Mouse (Mus musculus): ENCODE measurements around the gene Sphk2. TPM values are rescaled to one million over a fixed set of nuclear protein-coding genes. Genes with fewer than 3 reads are reported as not detected.
A peak's percentile ranks its signal among the peaks of the same experiment; 100 is the strongest.

The Sphk2 gene
- polyA plus RNA-seq, 1 experiment from 2014 or later, result 25.1 TPM

DNA sequence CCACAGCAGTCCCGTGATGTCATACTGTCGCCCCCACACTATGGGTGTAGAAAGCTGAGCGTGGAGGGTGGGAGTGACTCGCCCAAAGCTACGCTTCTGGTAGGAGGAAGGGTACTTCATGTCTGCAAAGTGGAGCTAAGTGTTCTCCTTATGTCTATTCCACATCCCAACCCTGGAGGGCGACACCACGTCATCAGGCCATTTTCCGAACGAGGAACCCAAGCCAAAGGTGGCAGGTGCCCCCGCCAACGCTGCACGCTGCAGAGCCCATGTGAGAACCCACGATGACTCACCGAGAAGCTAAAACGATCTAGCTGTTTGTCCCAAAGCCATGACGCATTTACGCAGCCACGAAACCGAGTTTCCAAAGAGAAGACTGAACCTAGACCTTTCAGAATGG is 24.5 kb upstream of the Sphk2 start:
- Histone ChIP-seq H3K4me2 (peak overlapping the region; percentile 30), H3K9ac (no peak overlapping the region), H3K4me1 (replicated peaks) (no peaks in the 10 kb centered on the region), H3K36me3 (no peaks in the 10 kb centered on the region), H3K4me3 (no peak overlapping the region), H3K9me3 (no peaks in the 10 kb centered on the region), H3K27ac (replicated peaks) (no peak overlapping the region), H3K27me3 (peaks cover 11% of the 10 kb centered on the region; the same call in 1 of the 2 replicates)
- 35% methylated on average over 19 of the region's 19 CpGs for WGBS
- ATAC-seq (ENCODE audit: low read depth), result no peak

DNA sequence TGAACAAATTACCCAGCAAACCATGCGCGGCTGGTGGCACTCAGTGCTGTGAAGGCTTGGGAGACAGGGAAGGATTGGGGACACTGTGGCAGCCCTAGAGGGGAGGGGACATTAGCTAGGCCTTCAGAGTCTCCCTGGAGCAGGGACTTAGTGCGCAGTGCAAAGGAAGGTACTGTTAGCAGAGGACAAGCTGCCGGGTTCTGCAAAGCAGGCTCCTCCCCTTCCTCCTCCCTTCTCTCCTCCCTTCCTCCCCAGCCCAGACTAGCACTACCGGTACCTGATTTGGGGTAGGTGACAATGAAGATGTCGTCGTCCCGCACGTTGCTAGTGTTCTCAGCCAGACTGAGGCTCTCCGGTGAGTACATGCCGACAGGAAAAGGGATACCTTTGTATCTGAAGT is 24.0 kb upstream of the Sphk2 start:
- Histone ChIP-seq H3K4me2 (peak overlapping the region; percentile 30), H3K36me3 (no peaks in the 10 kb centered on the region), H3K4me1 (replicated peaks) (no peaks in the 10 kb centered on the region), H3K27ac (replicated peaks) (no peak overlapping the region), H3K9ac (0 out of 2 replicates have a peak overlapping the region, but pooled peaks have one; percentile 38), H3K9me3 (no peaks in the 10 kb centered on the region), H3K27me3 (peaks cover 11% of the 10 kb centered on the region; the same call in 1 of the 2 replicates), H3K4me3 (no peak overlapping the region)
- no peak for ATAC-seq (ENCODE audit: low read depth)
- WGBS, result 34% methylated on average over 11 of the region's 11 CpGs

DNA sequence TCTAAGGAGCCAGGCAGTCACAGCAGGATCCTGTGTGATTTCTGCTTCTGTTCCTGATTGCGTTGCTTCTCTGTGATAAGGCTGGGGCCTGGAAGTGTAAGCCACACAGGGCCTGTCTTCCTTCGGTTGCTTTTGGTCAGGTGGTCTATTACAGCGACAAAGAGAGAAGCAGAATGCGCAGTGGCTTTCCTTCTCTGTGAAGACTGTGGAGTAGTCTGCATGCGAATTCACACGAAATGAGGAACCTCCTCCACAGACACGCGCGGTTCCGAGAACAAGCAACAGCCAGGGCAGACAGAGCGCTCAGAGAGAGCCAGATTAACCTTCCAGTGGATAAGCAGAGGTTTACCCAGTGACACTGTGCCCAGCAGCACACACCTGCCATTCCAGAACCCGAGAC is 23.5 kb upstream of the Sphk2 start:
- Histone ChIP-seq H3K27ac (replicated peaks) (no peak overlapping the region), H3K36me3 (no peaks in the 10 kb centered on the region), H3K4me1 (replicated peaks) (no peaks in the 10 kb centered on the region), H3K4me2 (no peak overlapping the region), H3K4me3 (no peak overlapping the region), H3K27me3 (peaks cover 11% of the 10 kb centered on the region; the same call in 1 of the 2 replicates), H3K9me3 (no peaks in the 10 kb centered on the region), H3K9ac (no peak overlapping the region)
- 88% methylated on average over 12 of the region's 12 CpGs for whole genome bisulfite sequencing
- no peak for ATAC-seq (ENCODE audit: low read depth)

DNA sequence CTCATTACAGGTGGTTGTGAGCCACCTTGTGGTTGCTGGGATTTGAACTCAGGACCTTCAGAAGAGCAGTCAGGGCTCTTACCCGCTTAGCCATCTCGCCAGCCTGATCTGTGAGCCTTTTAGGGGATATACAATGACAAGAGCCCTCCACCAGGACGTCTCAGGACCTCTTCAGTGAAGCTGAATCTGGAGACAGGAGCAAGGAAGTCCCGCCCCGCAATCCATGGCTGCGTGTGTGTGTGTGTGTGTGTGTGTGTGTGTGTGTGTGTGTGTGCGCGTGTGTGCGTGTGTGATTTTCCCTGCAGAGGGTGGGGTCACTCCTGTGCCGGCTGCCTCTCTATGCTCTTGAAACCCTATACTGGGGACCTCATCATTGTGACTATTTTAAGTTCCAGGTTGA is 22.0 kb upstream of the Sphk2 start:
- no peaks in the 10 kb centered on the region for H3K36me3 ChIP-seq
- H3K9ac ChIP-seq, result no peak overlapping the region
- H3K27me3 ChIP-seq, result peaks cover 11% of the 10 kb centered on the region; the same call in 1 of the 2 replicates
- no peak overlapping the region for H3K4me3 ChIP-seq
- H3K27ac ChIP-seq (replicated peaks), result no peak overlapping the region
- WGBS, result 75% methylated on average over 9 of the region's 10 CpGs
- H3K9me3 ChIP-seq, result no peaks in the 10 kb centered on the region
- H3K4me2 ChIP-seq, result no peak overlapping the region
- no peak for ATAC-seq (ENCODE audit: low read depth)
- H3K4me1 ChIP-seq (replicated peaks), result no peaks in the 10 kb centered on the region

DNA sequence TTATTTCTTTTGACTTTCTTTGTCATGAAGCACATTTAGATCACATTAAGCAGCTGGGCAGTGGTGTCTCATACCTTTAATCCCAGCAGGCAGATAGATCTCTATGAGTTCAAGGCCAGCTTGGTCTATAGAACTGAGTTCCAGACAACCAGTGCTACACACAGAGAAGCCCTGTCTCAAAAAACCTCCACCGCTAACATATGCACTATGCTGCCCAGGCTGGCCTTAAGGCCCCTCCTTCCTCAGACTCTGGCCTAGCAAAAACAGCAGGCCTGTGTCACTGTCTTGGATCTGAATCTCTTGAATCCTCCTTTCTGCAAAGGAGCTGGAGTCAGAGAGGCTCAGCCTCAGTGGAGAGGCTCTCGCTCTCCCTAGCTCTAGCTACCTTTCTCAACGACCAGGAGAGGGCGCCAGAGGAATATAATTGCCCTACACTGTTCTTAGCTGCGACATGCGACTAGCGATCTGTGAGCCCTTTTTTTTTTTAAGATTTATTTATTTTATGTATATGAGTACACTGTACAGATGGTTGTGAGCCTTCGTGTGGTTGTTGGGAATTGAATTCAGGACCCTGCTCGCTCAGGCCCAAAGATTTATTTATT is 21.5 kb upstream of the Sphk2 start:
- H3K27me3 ChIP-seq, result peaks cover 11% of the 10 kb centered on the region; the same call in 1 of the 2 replicates

DNA sequence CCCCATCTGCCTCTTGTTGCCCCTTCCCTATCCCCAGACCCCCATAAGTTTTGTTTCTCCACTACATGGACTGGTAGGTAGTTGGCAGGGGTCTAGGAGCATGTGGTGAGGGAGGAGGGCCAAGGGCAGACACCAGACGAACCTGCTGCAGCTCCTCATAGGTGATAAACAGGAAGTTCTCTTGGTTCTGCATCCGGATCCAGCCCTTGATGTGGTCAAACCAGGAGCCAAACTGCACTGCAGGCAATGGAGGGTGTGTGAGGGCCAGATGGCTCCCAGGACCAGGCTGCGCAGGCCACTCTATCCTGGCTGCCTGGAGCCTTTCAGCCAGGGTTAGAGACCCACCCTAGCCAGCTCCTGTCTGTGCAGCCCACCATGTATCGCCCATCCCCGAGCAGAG is 15.7 kb upstream of the Sphk2 start:
- Histone ChIP-seq H3K4me2 (no peak overlapping the region), H3K4me1 (replicated peaks) (0 out of 2 replicates have a peak, but pooled peaks cover 8% of the 10 kb centered on the region), H3K9me3 (no peaks in the 10 kb centered on the region), H3K27me3 (no peaks in the 10 kb centered on the region), H3K9ac (no peak overlapping the region), H3K27ac (replicated peaks) (no peak overlapping the region), H3K36me3 (peaks cover 4% of the 10 kb centered on the region; the same call in 1 of the 2 replicates), H3K4me3 (no peak overlapping the region)
- ATAC-seq (ENCODE audit: low read depth), result no peak
- WGBS, result 81% methylated on average over 5 of the region's 5 CpGs

More for the DNA sequence above, 21.5 kb upstream of the Sphk2 start:
- Histone ChIP-seq H3K9me3 (no peaks in the 10 kb centered on the region), H3K4me1 (replicated peaks) (no peaks in the 10 kb centered on the region), H3K4me3 (no peak overlapping the region), H3K36me3 (no peaks in the 10 kb centered on the region), H3K4me2 (no peak overlapping the region), H3K9ac (no peak overlapping the region), H3K27ac (replicated peaks) (no peak overlapping the region)
- 6% methylated on average over 9 of the region's 9 CpGs for WGBS
- peak; percentile 89 for ATAC-seq (ENCODE audit: low read depth)

DNA sequence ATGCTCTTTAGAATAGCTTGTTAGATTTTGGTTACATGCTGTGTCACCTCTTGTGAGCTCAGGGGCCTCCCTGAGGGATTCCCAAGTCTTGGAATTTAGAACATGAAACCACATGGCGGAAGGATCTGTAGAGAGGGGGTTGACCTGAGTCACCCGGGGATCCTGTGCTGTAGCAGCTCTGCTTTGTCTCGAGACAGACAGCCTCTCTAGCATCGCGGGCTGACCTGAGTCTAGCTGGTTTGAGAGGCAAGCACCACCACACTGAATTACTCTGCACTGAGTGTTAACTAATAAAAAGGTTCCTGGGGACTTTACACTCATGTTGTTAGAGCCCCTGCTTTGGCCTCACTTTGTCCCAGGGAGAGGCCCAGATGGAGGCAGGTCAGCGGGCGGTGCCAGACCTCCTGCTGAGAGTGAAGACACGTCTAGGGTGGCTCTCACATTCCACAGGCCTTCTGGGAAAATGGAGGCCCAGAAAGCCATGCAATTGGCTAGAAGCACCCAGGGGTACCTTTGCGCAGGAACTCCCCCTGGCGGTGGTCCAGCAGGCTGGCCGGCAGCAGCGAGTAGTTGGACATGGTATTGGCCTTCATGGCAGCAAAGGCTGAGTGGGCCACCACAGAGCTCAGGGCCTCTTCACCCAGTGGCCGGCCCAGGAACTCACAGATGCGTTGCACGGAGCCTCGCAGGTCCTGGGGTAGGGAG is 13.1 kb upstream of the Sphk2 start:
- 18% methylated on average over 16 of the region's 16 CpGs for WGBS
- Histone ChIP-seq H3K27me3 (no peaks in the 10 kb centered on the region), H3K27ac (replicated peaks) (no peak overlapping the region), H3K9ac (no peak overlapping the region), H3K9me3 (no peaks in the 10 kb centered on the region), H3K4me2 (no peak overlapping the region), H3K4me3 (no peak overlapping the region), H3K4me1 (replicated peaks) (0 out of 2 replicates have a peak, but pooled peaks cover 8% of the 10 kb centered on the region), H3K36me3 (peaks cover 20% of the 10 kb centered on the region)
- no peak for ATAC-seq (ENCODE audit: low read depth)

DNA sequence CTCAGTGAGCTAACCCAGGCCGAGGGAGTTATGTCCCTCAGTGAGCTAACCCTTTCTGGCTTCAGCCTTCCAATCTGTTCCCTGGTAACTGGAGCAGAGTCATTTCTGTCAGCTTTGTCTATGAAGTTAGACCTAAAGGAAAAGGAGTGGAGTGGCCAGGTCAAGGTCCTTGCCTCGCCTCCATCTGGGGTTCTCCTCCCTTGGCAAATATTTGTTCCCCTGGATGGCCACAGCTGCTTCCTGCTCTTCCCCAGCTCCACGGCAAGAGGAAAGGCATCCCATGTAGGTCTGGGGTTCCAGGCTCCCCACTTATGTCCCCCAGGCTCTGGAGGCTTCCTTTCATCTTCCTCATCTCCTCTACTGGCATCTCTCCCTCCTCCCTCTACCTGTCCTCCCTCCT is 9.8 kb upstream of the Sphk2 start:
- no peak for ATAC-seq (ENCODE audit: low read depth)
- 0 out of 2 replicates have a peak, but pooled peaks cover 8% of the 10 kb centered on the region for H3K4me1 ChIP-seq (replicated peaks)

DNA sequence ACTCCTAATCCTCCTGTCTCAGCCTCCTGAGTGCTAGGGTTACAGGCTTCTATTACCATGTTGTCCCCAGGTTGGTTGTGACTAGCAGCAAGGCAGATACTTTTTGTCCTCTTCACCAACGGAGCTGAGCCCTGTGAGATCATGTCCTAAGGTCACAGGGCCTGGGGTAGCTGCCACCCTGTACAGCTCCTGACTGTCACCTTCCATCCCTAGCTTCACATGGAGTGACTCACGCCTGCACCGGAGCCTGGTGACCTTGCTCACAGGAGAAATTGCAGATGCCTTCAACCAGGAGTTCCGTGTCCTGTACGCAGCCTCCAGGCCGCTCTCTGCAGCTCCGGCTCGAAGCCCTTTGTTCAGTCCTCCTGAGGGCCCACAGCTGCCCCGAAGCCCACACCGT is 8.6 kb upstream of the Sphk2 start:
- no peak overlapping the region for H3K9ac ChIP-seq

More for the DNA sequence above, 9.8 kb upstream of the Sphk2 start:
- Histone ChIP-seq H3K36me3 (peaks cover 52% of the 10 kb centered on the region), H3K27me3 (no peaks in the 10 kb centered on the region), H3K9ac (no peak overlapping the region), H3K4me2 (no peak overlapping the region), H3K27ac (replicated peaks) (no peak overlapping the region), H3K4me3 (no peak overlapping the region), H3K9me3 (no peaks in the 10 kb centered on the region)
- WGBS, result 84% methylated on average over 3 of the region's 3 CpGs

DNA sequence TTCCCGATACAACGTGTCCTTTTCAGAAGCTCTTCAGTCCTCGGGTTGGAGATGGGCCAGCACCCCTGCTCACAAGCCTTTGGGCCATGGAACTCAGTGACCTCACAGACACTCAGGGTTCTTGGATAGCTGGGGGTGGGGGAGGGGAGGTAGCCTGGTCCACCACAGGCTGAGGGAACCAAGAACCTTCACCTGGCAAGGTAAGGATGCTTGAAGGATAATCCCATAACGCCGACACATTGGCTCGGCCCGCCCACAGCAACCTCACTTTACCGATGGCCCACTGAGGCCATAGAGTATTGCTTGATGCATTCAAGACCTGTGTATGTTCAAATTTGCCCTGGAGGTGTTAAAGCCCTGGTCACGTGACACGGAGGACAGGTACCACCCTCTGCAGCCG is 7.9 kb upstream of the Sphk2 start, which contains the start of gene Spaca4:
Gene Spaca4, minus strand, starts transcription at position 101 of the 400 bp plus-strand sequence.
- ATAC-seq (ENCODE audit: low read depth), result no peak
- peaks cover 14% of the 10 kb centered on the region for H3K4me1 ChIP-seq (replicated peaks)
- H3K9ac ChIP-seq, result no peak within 1 kb of the TSS
- H3K4me3 ChIP-seq, result no peak within 1 kb of the TSS
- no peaks in the 10 kb centered on the region for H3K27me3 ChIP-seq
- H3K4me2 ChIP-seq, result no peak within 1 kb of the TSS
- H3K9me3 ChIP-seq, result no peaks in the 10 kb centered on the region
- WGBS, result 93% methylated on average over 11 of the region's 11 CpGs
- peaks cover 71% of the 10 kb centered on the region for H3K36me3 ChIP-seq
- no peak within 1 kb of the TSS for H3K27ac ChIP-seq (replicated peaks)

More for the DNA sequence above, 8.6 kb upstream of the Sphk2 start:
- H3K4me2 ChIP-seq, result no peak overlapping the region
- no peaks in the 10 kb centered on the region for H3K9me3 ChIP-seq
- H3K27me3 ChIP-seq, result no peaks in the 10 kb centered on the region
- H3K4me3 ChIP-seq, result no peak overlapping the region
- H3K4me1 ChIP-seq (replicated peaks), result peaks cover 14% of the 10 kb centered on the region; the same call in 1 of the 2 replicates
- 95% methylated on average over 10 of the region's 10 CpGs for WGBS
- no peak for ATAC-seq (ENCODE audit: low read depth)
- H3K27ac ChIP-seq (replicated peaks), result no peak overlapping the region
- H3K36me3 ChIP-seq, result peaks cover 64% of the 10 kb centered on the region

DNA sequence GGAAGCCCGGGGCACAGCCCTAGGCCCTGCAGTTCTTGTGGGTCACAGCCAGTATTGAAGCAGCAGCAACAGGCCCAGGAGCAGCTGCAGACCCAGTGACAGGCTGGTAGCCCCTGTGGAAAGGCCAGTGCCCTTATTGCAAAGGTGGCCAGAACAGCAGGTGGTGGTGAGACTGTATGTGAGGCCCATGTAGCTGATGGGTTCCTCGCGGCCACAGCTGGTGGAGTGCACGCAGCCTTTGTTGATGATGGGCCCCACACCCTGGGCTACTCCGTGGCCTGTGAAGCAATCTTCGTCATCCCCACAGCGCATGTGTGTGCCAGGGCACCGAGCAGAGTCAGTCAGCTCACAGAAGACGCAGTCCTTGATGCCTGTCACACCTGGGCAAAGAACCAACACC is 7.3 kb upstream of the Sphk2 start:
- Histone ChIP-seq H3K4me1 (replicated peaks) (peaks cover 13% of the 10 kb centered on the region), H3K36me3 (peaks cover 77% of the 10 kb centered on the region), H3K9ac (no peak overlapping the region), H3K27ac (replicated peaks) (no peak overlapping the region), H3K4me3 (no peak overlapping the region), H3K27me3 (no peaks in the 10 kb centered on the region), H3K9me3 (no peaks in the 10 kb centered on the region), H3K4me2 (no peak overlapping the region)
- ATAC-seq (ENCODE audit: low read depth), result no peak
- whole genome bisulfite sequencing, result 93% methylated on average over 9 of the region's 9 CpGs

DNA sequence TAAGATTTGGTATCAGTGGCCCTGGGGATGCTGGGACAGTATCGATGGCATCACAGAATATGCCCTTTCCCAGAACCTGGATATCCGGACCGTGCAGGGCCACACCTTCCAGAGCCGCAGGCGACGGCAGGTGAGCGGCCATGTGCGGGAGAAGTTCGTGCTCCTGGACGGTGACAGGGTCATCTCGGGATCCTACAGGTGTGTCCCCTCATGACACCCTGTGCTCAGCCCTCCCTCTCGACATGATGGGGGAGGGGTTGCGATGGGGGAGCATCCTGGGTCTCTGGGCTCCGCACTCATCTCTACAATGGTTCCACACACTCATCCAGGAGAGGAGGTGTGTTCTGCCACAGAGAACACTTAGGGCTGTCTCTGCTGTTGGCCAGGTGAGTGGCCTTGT is 6.0 kb upstream of the Sphk2 start:
- Histone ChIP-seq H3K9me3 (no peaks in the 10 kb centered on the region), H3K27ac (replicated peaks) (no peak overlapping the region), H3K9ac (no peak overlapping the region), H3K27me3 (no peaks in the 10 kb centered on the region), H3K36me3 (peaks cover 85% of the 10 kb centered on the region), H3K4me3 (no peak overlapping the region), H3K4me2 (no peak overlapping the region), H3K4me1 (replicated peaks) (peaks cover 26% of the 10 kb centered on the region)
- WGBS, result 95% methylated on average over 14 of the region's 14 CpGs
- ATAC-seq (ENCODE audit: low read depth), result no peak

Data from neural tube, embryonic 13.5 days (tissue).